Mouse (Mus musculus) liver, embryonic 12.5 days (tissue): Measurements from ENCODE around the gene H2-DMa. TPM values are rescaled to one million over a fixed set of nuclear protein-coding genes. Genes with fewer than 3 reads are reported as not detected.

Source experiments
- ATAC-seq: fragments of 200-750 bp; cut with Nextera tagmentation; 2 replicates; pipeline ENCODE4 v1.8.0; 2017; ENCODE audit warnings: moderate number of reproducible peaks, mild to moderate bottlenecking, moderate library complexity
- H3K27ac ChIP-seq: fragments of 300-500 bp; sonication (generic); 2 replicates; pipeline ENCODE4 v1.5.1; 2016; ENCODE audit warnings: mild to moderate bottlenecking
- H3K27me3 ChIP-seq: fragments of 300-500 bp; sonication (generic); replicated peaks from 2 replicates; pipeline ENCODE4 v1.6.1; 2016; ENCODE audit warnings: mild to moderate bottlenecking, moderate library complexity
- H3K36me3 ChIP-seq: fragments of 300-500 bp; sonication (generic); 2 replicates; pipeline ENCODE4 v1.6.1; 2016; ENCODE audit warnings: mild to moderate bottlenecking, moderate library complexity
- H3K4me1 ChIP-seq: fragments of 300-500 bp; sonication (generic); 2 replicates; pipeline ENCODE4 v1.6.1; 2016
- H3K4me2 ChIP-seq: fragments of 300-500 bp; sonication (generic); 2 replicates; pipeline ENCODE4 v1.6.1; 2016; ENCODE audit warnings: mild to moderate bottlenecking, moderate library complexity
- H3K4me3 ChIP-seq: fragments of 300-500 bp; sonication (generic); 2 replicates; pipeline ENCODE4 v1.5.1; 2016; ENCODE audit warnings: mild to moderate bottlenecking, moderate library complexity
- H3K9ac ChIP-seq: fragments of 300-500 bp; sonication (generic); 2 replicates; pipeline ENCODE4 v1.6.1; 2016; ENCODE audit warnings: mild to moderate bottlenecking, moderate library complexity
- H3K9me3 ChIP-seq: fragments of 300-500 bp; sonication (generic); replicated peaks from 2 replicates; pipeline ENCODE4 v1.6.1; 2016; ENCODE audit warnings: mild to moderate bottlenecking, moderate library complexity
- WGBS: fragments of 180-500 bp; shearing (Covaris S2); methylation state at CpG from one replicate; pipeline ENCODE4 v1.1.7; 2016; ENCODE audit not compliant: insufficient replicate concordance; 5-methylcytosine and 5-hydroxymethylcytosine counted together
- polyA plus RNA-seq: library from polyadenylated mRNA; unstranded; fragments of >200 nt; fragmentation: Nextera tagmentation; extraction: Ambion mirVana; gene quantifications from 2 replicates; pipeline ENCODE4 v1.2.1, GENCODE M21; 2016

H2-DMa gene
- polyA plus RNA-seq, 1 experiment from 2014 or later, result 4.3 TPM

DNA sequence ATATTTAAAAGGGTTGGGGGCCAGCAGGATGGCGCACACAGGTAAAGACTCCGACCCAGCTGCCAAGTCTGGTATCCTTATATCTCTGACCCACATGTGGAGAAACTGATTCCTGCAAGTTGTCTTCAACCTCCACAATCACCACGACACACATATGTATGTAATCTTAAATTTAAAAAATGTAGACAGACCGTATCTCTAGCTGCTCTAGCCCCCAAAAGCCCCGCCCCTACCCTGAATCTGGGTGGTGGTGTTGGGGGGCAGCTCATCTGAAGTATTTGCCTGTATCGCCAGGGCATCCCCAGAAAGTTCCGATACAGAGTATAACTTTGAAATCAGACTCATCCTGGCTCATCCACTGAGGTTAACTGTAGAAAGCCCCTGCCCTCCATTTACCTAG is 12.8 kb upstream of the H2-DMa start:
- Histone ChIP-seq H3K9ac (no peak overlapping the region), H3K36me3 (peaks cover 28% of the 10 kb centered on the region), H3K4me1 (peaks cover 7% of the 10 kb centered on the region), H3K9me3 (no peaks in the 10 kb centered on the region), H3K4me2 (no peak overlapping the region), H3K4me3 (no peak overlapping the region), H3K27ac (no peak overlapping the region), H3K27me3 (0 out of 2 replicates have a peak, but pooled peaks cover 3% of the 10 kb centered on the region)
- ATAC-seq, result no peak
- WGBS, result 75% methylated on average over 7 of the region's 7 CpGs

DNA sequence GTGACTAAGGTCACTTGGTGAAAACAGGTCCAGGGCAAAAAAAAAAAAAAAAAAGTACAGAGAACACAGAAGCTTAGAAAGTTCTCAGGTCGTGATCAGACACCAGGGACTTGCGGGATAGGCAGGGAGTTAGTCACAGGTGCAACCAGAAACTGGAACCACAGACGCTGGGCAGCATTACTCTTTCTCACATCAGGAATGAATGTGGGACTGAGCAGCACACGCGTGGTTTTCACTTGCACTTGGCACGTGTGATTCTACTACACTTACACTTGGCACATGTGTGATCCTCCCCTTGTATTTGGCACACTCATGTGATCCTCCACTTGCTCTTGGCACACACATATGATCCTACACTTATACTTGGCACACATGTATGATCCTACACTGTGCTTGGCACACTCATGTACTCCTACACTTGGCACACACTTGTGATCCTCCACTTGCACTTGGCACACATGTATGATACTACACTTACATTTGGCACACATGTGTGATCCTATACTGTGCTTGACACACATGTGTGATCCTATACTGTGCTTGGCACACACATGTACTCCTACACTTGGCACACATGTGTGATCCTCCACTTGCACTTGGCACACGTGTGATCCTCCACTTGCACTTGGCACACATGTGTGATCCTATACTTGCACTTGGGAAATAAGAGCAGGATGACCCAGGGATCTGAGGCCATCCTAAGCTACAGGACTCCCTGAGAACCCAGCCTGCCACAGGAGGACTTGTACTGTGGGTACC is 12.1 kb upstream of the H2-DMa start:
- no peak for ATAC-seq
- Histone ChIP-seq H3K4me3 (no peak overlapping the region), H3K4me1 (no peaks in the 10 kb centered on the region), H3K27me3 (0 out of 2 replicates have a peak, but pooled peaks cover 3% of the 10 kb centered on the region), H3K27ac (no peak overlapping the region), H3K36me3 (peaks cover 35% of the 10 kb centered on the region), H3K4me2 (no peak overlapping the region), H3K9ac (no peak overlapping the region), H3K9me3 (no peaks in the 10 kb centered on the region)
- WGBS, result 74% methylated on average over 7 of the region's 7 CpGs

DNA sequence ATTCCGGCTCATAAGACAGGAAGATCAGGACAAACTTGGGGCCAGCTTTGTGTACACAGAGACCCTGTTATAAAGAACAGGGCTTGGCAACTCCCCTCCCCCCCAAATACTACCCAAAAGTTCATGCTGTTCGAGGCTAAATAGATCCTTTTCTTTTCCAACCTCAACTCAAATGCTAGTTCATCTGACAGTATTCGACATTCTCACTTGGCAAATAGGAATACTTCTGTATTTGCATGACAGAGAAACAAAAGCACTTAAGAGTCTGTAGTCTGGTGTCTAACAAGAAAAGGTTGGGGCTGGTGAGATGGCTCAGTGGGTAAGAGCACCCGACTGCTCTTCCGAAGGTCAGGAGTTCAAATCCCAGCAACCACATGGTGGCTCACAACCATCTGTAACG is 10.9 kb upstream of the H2-DMa start:
- WGBS, result 84% methylated on average over 5 of the region's 6 CpGs
- no peak for ATAC-seq

DNA sequence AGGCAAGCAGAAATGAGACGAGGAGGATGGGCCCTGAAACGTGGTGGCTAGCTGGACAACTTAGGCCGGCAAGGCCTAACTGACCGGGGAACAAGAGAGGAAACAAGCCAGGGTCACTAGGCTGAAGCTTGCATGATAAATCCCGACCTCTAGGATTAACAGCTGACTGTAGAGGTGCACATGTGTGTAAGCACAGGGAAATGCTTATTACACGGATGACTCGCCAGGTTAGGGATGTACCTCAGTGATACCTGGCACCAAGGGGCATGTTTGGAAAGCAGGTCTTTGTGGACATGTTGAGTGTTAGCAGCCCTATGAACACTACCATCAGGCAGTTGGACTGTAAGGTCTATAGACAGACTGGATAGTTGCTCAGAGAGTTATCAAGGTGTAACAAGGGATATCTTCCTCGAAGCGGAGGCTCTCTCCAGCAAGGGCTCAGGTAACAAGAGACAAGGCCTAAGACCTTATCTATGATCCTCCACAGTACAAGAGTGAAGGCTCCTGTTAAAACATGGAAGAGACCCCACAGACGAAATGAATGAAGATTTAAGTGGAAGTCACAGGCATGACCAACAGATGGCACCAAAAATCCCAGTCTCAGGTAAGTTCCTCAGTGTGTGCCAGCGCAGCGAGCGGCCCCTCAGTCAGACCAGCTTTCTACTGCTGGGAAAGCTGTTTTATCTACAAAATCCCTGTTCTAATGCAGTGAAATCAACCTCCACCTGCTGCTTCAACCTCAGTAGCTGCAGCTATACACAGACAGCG is 10.1 kb upstream of the H2-DMa start:
- Histone ChIP-seq H3K27me3 (0 out of 2 replicates have a peak, but pooled peaks cover 3% of the 10 kb centered on the region), H3K36me3 (peaks cover 54% of the 10 kb centered on the region), H3K9ac (no peak overlapping the region), H3K9me3 (no peaks in the 10 kb centered on the region), H3K4me1 (0 out of 2 replicates have a peak, but pooled peaks cover 3% of the 10 kb centered on the region), H3K4me2 (no peak overlapping the region), H3K4me3 (no peak overlapping the region), H3K27ac (no peak overlapping the region)
- 75% methylated on average over 14 of the region's 14 CpGs for WGBS
- ATAC-seq, result peak; percentile 19; the same call in 1 of the 2 replicates

More for the DNA sequence above, 10.9 kb upstream of the H2-DMa start:
- no peak overlapping the region for H3K9ac ChIP-seq
- peaks cover 47% of the 10 kb centered on the region for H3K36me3 ChIP-seq
- no peak overlapping the region for H3K4me3 ChIP-seq
- H3K4me2 ChIP-seq, result no peak overlapping the region
- H3K27me3 ChIP-seq, result 0 out of 2 replicates have a peak, but pooled peaks cover 3% of the 10 kb centered on the region
- H3K27ac ChIP-seq, result no peak overlapping the region
- H3K4me1 ChIP-seq, result no peaks in the 10 kb centered on the region
- no peaks in the 10 kb centered on the region for H3K9me3 ChIP-seq

DNA sequence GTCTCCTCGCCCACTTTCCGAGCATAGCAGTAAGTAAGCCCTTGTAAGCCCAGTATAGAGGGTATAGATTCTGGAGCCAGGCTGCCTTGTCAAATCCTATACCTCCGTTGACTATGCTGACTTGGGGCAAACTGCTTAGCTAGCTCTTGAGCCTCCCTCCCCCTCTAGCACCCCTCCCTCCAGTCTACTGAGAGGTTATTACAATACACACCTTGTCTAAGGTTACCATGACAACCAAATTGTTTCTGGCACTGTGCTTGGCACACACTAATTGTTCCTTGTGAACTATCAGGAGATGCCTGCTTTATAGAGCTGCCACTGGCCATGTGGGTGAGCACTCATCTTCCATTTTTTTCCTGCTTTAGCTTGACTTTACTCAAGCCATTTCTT is 9.5 kb upstream of the H2-DMa start:
- Histone ChIP-seq H3K36me3 (peaks cover 60% of the 10 kb centered on the region), H3K4me1 (peaks cover 7% of the 10 kb centered on the region; the same call in 1 of the 2 replicates), H3K27me3 (no peaks in the 10 kb centered on the region), H3K9me3 (no peaks in the 10 kb centered on the region), H3K4me2 (no peak overlapping the region), H3K9ac (no peak overlapping the region), H3K27ac (no peak overlapping the region), H3K4me3 (no peak overlapping the region)
- WGBS, result 59% methylated on average over 3 of the region's 3 CpGs
- peak; percentile 25; the same call in 1 of the 2 replicates for ATAC-seq

DNA sequence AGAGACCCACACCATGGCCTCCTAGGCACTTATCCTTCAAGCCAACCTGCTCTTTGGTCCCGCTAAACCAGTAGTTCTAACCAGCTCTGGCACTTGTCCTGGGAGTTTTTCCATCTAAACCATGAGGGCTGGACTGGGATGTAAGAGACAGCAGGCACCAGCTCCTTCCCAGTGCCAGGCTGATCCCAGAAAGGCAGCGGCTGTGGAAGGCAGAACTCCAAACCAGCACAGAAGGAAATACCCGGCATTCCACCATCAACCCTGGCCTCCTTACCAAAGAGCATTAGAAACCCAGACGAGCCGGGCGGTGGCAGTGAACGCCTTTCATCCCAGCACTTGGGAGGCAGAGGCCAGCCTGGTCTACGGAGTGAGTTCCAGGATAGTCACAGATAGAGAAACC is 9.0 kb upstream of the H2-DMa start:
- no peak overlapping the region for H3K4me2 ChIP-seq
- 79% methylated on average over 8 of the region's 8 CpGs for WGBS
- H3K27me3 ChIP-seq, result no peaks in the 10 kb centered on the region
- no peak for ATAC-seq
- H3K9me3 ChIP-seq, result no peaks in the 10 kb centered on the region
- no peak overlapping the region for H3K9ac ChIP-seq
- peaks cover 12% of the 10 kb centered on the region for H3K4me1 ChIP-seq
- peak overlapping the region; percentile 37 for H3K27ac ChIP-seq
- no peak overlapping the region for H3K4me3 ChIP-seq
- H3K36me3 ChIP-seq, result peaks cover 65% of the 10 kb centered on the region

DNA sequence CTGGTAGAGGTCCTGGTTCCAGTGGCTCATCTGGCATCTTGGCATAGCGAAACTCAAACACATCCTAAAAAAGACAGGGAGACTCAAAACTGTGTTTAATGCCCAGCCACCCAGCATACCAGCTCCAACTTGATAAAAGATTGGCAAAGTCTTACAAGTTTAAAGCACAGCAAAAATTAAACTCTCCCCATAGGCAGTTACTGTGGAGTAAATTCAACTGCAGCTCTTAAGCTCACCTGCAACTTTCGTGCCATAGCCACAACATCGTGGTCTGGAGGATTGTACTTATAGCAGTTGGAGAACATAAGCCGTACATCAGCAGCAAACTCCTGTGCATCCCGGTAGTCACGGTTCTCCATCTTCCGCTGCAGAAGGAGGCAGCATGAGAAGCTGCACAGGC is 5.2 kb upstream of the H2-DMa start:
- no peaks in the 10 kb centered on the region for H3K27me3 ChIP-seq
- 91% methylated on average over 7 of the region's 7 CpGs for WGBS
- no peak overlapping the region for H3K9ac ChIP-seq
- no peak for ATAC-seq
- no peak overlapping the region for H3K4me3 ChIP-seq
- no peak overlapping the region for H3K4me2 ChIP-seq
- H3K27ac ChIP-seq, result no peak overlapping the region
- peaks cover 100% of the 10 kb centered on the region for H3K36me3 ChIP-seq
- no peaks in the 10 kb centered on the region for H3K9me3 ChIP-seq
- H3K4me1 ChIP-seq, result peaks cover 37% of the 10 kb centered on the region

DNA sequence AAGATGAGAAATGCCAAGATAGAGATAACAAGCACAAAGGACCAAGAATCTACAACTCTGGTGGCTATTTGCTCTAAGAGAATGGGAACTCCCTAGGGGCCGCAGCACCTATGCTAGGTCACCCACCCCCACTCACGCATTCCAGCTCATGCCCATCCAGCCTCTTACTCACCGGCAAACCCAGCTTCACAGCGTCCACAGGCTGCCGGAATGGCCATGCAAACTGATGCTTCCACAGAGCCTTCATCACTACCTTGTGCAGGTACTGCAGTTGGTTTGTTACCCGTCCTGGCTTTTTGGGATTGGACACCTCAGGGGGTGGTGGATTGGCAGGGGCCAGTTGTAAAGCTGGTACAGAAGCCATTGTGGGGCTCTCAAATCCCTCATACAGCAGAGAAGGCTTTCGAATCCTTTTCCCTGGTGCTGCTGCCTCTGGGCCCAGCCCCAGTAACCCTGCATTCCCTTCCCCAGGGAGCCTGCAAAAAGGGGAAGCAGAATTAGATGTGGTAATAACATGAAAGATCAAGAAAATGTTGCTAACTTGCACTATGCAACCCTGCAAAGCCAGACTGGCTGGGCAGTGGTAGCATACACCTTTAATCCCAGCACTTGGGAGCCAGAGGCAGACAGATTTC is 2.5 kb upstream of the H2-DMa start:
- no peak for ATAC-seq
- 43% methylated on average over 7 of the region's 7 CpGs for WGBS

DNA sequence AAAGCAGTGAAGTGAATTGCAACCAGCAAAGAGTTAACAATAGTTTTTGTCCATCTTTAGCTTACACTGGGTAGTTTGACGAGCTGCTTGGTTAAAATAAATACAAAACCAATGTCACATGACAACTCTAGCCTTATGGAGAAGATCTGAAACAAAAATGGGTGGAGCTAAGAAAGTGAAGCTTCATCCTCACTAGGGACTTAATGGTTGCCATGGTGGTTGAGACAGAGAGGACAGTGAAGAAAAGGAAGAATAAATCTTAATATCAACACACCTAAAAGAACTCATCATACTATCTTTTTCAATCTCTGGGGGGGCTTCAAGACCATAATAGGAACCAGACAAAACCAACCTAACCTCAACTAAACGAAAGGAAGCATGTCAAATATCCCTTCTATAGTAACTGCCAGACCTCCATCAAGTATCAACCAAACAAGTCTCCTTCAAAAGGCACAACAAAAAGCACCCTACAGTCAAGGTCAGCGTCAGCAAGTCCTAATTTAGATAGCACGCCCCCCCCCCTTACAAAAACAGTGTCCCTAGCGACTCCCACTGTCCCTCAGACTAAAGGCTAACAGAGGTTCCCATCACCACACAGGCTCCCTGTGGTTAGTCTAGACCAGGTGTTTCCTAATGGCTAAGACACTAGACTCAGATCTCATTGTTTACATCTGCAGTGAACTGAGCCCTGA is 1.8 kb upstream of the H2-DMa start:
- 1% methylated on average over 5 of the region's 5 CpGs for WGBS

More for the DNA sequence above, 2.5 kb upstream of the H2-DMa start:
- Histone ChIP-seq H3K27me3 (no peaks in the 10 kb centered on the region), H3K27ac (peak overlapping the region; percentile 33), H3K4me3 (peak overlapping the region; percentile 100), H3K9ac (peak overlapping the region; percentile 99), H3K36me3 (peaks cover 72% of the 10 kb centered on the region), H3K4me1 (peaks cover 49% of the 10 kb centered on the region), H3K9me3 (no peaks in the 10 kb centered on the region), H3K4me2 (peak overlapping the region; percentile 95)

DNA sequence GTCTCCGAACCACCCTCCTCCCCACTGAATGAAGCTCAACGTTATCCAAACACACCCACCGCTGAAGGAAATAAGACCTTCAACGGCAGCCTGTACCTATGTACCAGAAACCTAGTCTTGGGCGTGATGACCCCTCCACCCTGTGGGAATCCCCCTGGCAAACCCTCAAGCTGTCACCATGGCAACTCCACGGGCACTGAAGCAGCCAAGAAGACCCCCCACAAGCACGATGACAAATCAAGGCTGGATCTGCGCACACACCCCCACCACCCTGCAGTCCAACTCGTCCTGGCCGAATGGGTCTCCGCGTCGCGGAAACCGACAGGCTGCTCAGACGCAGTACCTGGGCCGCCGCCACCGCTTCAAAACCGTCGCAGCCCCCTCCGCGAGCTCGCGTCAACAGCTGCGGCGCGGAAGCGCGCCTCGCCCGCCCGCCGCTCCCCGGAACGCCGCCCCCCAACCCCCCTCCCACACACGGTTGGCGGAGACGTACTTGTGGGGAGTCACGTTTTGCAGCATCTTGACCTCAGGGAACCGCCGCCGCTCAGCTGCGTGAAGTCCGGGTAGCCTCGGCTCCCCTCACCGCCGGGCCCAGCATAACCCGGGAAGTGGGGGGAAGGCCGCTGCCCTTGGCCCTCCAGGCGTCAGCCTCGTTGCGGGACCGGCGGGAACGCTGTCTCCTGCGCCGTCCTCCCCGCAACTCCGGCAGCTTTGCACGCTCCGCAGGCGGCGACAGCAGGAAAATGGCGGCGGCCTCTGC is 1.0 kb upstream of the H2-DMa start:
- ATAC-seq, result no peak
- Histone ChIP-seq H3K27ac (peak overlapping the region; percentile 99), H3K4me3 (peak overlapping the region; percentile 100), H3K27me3 (no peaks in the 10 kb centered on the region), H3K4me2 (peak overlapping the region; percentile 95), H3K4me1 (peaks cover 58% of the 10 kb centered on the region), H3K36me3 (peaks cover 58% of the 10 kb centered on the region), H3K9me3 (no peaks in the 10 kb centered on the region), H3K9ac (peak overlapping the region; percentile 99)
- WGBS, result under 1% methylated on average over 67 of the region's 67 CpGs

More for the DNA sequence above, 1.8 kb upstream of the H2-DMa start:
- no peak for ATAC-seq
- no peaks in the 10 kb centered on the region for H3K27me3 ChIP-seq
- H3K9ac ChIP-seq, result peak overlapping the region; percentile 99
- peaks cover 65% of the 10 kb centered on the region for H3K36me3 ChIP-seq
- peak overlapping the region; percentile 99 for H3K27ac ChIP-seq
- no peaks in the 10 kb centered on the region for H3K9me3 ChIP-seq
- peaks cover 51% of the 10 kb centered on the region for H3K4me1 ChIP-seq
- peak overlapping the region; percentile 100 for H3K4me3 ChIP-seq
- H3K4me2 ChIP-seq, result peak overlapping the region; percentile 95

DNA sequence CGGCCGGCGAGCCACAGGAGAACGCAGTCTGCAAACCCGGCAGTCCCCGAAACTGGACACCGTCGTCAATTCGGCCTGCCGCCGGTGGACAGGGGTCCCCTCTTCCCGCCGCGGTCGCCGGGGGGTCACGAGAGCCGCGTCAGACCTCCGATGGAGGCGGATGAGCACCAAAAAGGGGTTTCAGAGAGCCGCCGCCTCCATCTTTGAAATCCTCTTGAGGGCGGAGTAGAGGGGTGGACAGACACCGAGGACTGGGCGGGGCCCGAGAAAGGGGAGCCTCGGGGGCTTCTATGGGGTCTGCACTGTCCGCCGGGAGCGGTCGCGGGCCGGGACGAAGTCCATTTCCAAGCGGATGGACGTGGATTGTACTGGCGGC is 480 bp upstream of the H2-DMa start:
- peak; percentile 39 for ATAC-seq
- WGBS, result under 1% methylated on average over 38 of the region's 38 CpGs

More for the DNA sequence above, 480 bp upstream of the H2-DMa start:
- Histone ChIP-seq H3K27me3 (no peaks in the 10 kb centered on the region), H3K4me2 (peak overlapping the region; percentile 95), H3K4me3 (peak overlapping the region; percentile 100), H3K36me3 (peaks cover 52% of the 10 kb centered on the region), H3K9me3 (no peaks in the 10 kb centered on the region), H3K27ac (peak overlapping the region; percentile 99), H3K9ac (peak overlapping the region; percentile 99), H3K4me1 (peaks cover 64% of the 10 kb centered on the region)
